Mouse (Mus musculus) kidney, postnatal 25 days (tissue): ENCODE measurements at regions not wholly inside any gene's neighbourhood (a gene's known extent, or its start where the extent isn't known, plus 50 kb on each side); places are given as distances from the start of the nearest gene placed in this dataset.

Source experiments
- DNase-seq, 2 experiments: peaks; one replicate each; pipeline ENCODE4 v3.0.0; 2021; ENCODE audit warnings: mixed read lengths in 2 of 2

GRCm38 (mm10) chr7:74687303-74688115 is 132.9 kb upstream of the Slco3a1 start:
- no peak for DNase-seq

DNA sequence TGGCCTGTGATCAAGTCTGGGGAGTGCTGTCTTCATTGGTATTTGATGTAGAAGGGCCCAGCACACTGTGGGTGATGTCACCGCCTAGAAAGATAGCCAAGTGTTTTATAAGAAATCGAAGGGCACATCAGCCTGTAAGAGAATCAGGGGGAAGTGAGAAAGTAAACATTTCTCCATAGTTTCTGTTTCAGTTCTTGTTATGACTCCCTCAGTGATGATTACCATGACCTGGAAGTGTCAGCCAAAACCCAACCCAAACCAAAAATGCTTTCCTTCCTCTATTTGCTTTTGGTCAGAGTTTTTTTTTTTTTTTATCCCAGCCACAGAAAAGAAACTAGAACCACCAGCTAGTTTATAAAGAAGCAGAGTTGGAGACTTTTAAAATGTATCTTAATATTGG is 129.4 kb upstream of the Slco3a1 start:
- DNase-seq, result peak in 1 of 2 experiments; percentile 5

DNA sequence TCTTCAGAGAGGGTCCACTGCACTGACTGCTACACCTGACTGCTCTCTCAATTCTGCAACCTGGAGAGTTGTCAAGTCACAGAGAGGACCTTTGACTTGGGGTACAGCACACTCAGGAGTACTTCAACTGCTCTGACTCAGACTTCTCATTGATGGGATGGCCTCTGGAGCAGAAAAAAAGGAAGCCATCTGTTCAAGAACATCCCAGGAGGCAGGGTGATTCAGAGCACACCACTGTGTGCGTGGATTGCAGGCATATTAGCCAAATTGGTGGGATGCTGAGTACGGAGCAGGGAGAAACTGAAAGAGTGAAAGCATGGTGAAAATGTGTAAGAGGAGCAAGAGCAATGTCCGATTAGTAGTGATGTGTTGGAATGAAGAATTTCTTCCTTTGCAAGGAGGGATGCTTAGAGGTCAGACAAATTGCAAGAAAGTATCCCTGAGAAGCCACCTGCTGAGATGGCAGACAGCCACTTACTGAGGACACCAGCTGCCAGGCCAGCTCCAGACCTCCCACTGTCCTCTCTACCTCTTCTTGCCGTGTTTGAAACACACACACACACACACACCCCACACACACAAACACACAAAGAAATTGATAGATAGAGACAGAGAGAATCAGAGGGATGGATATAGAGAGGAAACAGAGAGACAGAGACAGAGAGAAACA is 119.2 kb upstream of the Slco3a1 start:
- no peak for DNase-seq

DNA sequence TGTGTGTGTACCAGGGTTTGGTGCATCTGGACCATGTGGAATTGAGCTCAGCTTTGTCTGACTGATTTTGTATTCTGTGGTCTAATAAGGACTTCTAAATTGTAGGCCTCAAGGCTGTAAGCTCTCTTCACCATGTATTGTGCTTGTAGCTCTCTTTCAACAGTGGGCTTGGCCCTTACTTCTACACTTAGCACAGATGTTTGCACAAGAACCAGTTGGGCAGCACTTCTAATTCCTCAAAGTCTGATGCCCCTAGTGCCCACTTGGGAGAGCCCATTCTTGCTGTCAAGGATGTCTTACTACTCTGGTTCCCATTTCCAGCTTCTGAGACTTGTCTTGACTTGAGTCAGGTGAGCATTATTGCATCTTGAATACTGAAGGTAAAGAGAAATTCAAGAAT is 114.5 kb upstream of the Slco3a1 start:
- DNase-seq, result no peak

DNA sequence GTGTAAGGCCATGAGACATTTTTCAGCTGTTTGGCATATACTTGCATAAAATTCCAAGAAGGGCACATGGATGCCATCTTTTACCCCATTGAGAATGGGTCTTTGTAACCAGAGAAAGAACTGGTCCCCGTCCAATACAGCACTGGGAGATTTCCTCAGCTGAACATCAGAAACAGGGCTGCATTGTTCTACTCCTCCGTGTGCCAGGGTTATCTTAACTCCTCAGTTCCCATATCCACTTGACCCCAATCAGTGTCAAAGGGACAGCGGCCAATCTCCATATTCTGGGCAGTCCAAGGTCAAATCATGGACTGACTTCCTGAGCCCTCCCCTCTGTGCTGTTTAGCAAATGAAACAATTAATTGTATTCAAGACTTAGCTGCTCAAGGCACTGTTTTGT is 112.5 kb upstream of the Slco3a1 start:
- no peak for DNase-seq

GRCm38 (mm10) chr7:74663820-74664219 is 109.2 kb upstream of the Slco3a1 start:
- DNase-seq, result no peak

- peak; percentile 34 to 40 for DNase-seq
Observed at GRCm38 (mm10) chr7:74647310-74647709, 92.7 kb upstream of the Slco3a1 start.

- DNase-seq, result no peak
Observed at GRCm38 (mm10) chr7:74640171-74640570, 85.6 kb upstream of the Slco3a1 start.

- no peak for DNase-seq
Observed at GRCm38 (mm10) chr7:74632217-74632616, 77.6 kb upstream of the Slco3a1 start.

DNA sequence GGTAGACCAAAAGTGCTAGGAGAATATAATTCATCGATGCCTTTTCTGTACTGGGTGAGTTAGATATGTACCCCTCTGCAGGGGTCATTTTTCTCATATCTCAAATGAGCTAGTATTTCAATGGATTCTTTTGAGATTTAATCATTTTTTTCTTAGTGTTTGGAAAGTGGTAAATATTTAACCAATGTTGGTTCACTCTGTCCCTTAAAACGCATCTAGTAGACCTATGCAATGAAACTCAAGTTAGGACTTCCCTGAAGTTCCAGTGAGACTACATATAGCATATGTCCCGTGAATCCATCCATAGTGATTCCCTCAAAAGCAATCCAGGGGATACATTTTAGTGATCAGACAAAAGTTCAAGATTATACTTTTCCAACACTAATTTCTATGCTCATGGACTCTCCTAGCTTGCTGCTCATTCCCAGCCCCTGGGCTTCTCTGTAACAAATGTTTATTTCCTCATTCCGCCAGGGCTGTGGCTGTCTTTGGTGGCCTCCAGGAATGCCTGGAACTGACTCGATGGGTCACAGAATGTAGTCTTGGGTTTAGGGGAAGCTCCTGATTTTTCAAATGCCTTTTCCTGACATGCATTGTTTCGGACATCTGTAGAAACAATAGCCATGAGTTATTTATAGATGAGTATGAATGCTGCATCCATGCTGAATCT is 74.4 kb upstream of the Slco3a1 start:
- DNase-seq, result no peak
